Mouse (Mus musculus) hindbrain, postnatal 0 days (tissue): ENCODE data around the gene Fam196b. TPM values are rescaled to one million over a fixed set of nuclear protein-coding genes. Genes with fewer than 3 reads are reported as not detected.
A peak's percentile ranks its signal among the peaks of the same experiment; 100 is the strongest.

Source experiments
- ATAC-seq: fragments of 200-750 bp; cut with Nextera tagmentation; 2 replicates; pipeline ENCODE4 v1.8.0; 2017; ENCODE audit warnings: mild to moderate bottlenecking, moderate TSS enrichment, moderate library complexity
- DNase-seq: peaks from one replicate; pipeline ENCODE4 v3.0.0-alpha.2; 2015; ENCODE audit warnings: low spot score
- H3K27ac ChIP-seq: fragments of 300-500 bp; sonication (generic); 2 replicates; pipeline ENCODE4 v1.5.1; 2014; ENCODE audit warnings: mild to moderate bottlenecking
- H3K27me3 ChIP-seq: fragments of 300-500 bp; sonication (generic); 2 replicates; pipeline ENCODE4 v1.6.1; 2014; ENCODE audit warnings: low read length, mixed read lengths; ENCODE audit not compliant: insufficient read depth
- H3K36me3 ChIP-seq: fragments of 300-500 bp; sonication (generic); 2 replicates; pipeline ENCODE4 v1.6.1; 2014; ENCODE audit warnings: low read length, mixed read lengths; ENCODE audit not compliant: insufficient read depth
- H3K4me1 ChIP-seq: fragments of 300-500 bp; sonication (generic); 2 replicates; pipeline ENCODE4 v1.6.1; 2014; ENCODE audit warnings: antibody characterized with exemption, low read length, mixed read lengths; ENCODE audit not compliant: insufficient read depth
- H3K4me2 ChIP-seq: fragments of 300-500 bp; sonication (generic); 2 replicates; pipeline ENCODE4 v1.6.1; 2014; ENCODE audit warnings: low read depth, mild to moderate bottlenecking, low read length, moderate library complexity, mixed read lengths
- H3K4me3 ChIP-seq: fragments of 300-500 bp; sonication (generic); 2 replicates; pipeline ENCODE4 v1.5.1; 2014; ENCODE audit warnings: low read length
- H3K9ac ChIP-seq: fragments of 300-500 bp; sonication (generic); replicated peaks from 2 replicates; pipeline ENCODE4 v1.6.1; 2014; ENCODE audit warnings: mild to moderate bottlenecking, low read length, moderate library complexity, mixed read lengths
- H3K9me3 ChIP-seq: fragments of 300-500 bp; sonication (generic); 2 replicates; pipeline ENCODE4 v1.6.1; 2016; ENCODE audit warnings: low read length, mixed read lengths
- CTCF ChIP-seq: IDR thresholded peaks from 2 replicates; pipeline ENCODE4 v1.5.1; 2016; ENCODE audit warnings: antibody characterized with exemption, control low read depth, low read depth
- WGBS: fragments of 180-500 bp; shearing (Covaris S2); extraction: QIAGEN DNeasy Blood & Tissue Kit; methylation state at CpG from one replicate; pipeline ENCODE4 v1.1.7; 2014; 5-methylcytosine and 5-hydroxymethylcytosine counted together
- polyA plus RNA-seq: library from polyadenylated mRNA; unstranded; fragments of >200 nt; fragmentation: Nextera tagmentation; extraction: Ambion mirVana; gene quantifications from 2 replicates; pipeline ENCODE4 v1.2.1, GENCODE M21; 2015
- total RNA-seq: library from RNA; depleted of rRNA; stranded (reverse); fragments of >200 nt; gene quantifications from 2 replicates; pipeline ENCODE4 v1.2.3, GENCODE M21; 2014; rRNA removed

The Fam196b gene
- total and polyA plus RNA-seq, 2 experiments from 2014 or later = 2.1 to 6.8 TPM

GRCm38 (mm10) chr11:34437446-34437845, 122.8 kb downstream of the Fam196b start:
- Histone ChIP-seq H3K4me1 (no peaks in the 10 kb centered on the region), H3K9ac (no peak overlapping the region), H3K4me3 (no peak overlapping the region), H3K9me3 (no peaks in the 10 kb centered on the region), H3K27ac (no peak overlapping the region), H3K36me3 (no peaks in the 10 kb centered on the region), H3K27me3 (no peaks in the 10 kb centered on the region), H3K4me2 (no peak overlapping the region)
- TF ChIP-seq CTCF = no peak
- ATAC-seq (no peak), DNase-seq (no peak)
- 73% methylated on average over 1 of the region's 1 CpGs for WGBS

GRCm38 (mm10) chr11:34438429-34438828, 123.8 kb downstream of the Fam196b start:
- TF ChIP-seq CTCF = no peak
- ATAC-seq = no peak
- Histone ChIP-seq H3K27me3 (no peaks in the 10 kb centered on the region), H3K4me2 (no peak overlapping the region), H3K9me3 (no peaks in the 10 kb centered on the region), H3K36me3 (no peaks in the 10 kb centered on the region), H3K4me3 (no peak overlapping the region), H3K9ac (no peak overlapping the region), H3K27ac (no peak overlapping the region), H3K4me1 (no peaks in the 10 kb centered on the region)
- DNase-seq = no peak
- 65% methylated on average over 2 of the region's 2 CpGs for WGBS

- Histone ChIP-seq H3K27ac (no peak overlapping the region), H3K4me3 (no peak overlapping the region), H3K36me3 (no peaks in the 10 kb centered on the region), H3K4me1 (no peaks in the 10 kb centered on the region), H3K27me3 (no peaks in the 10 kb centered on the region), H3K9ac (no peak overlapping the region), H3K9me3 (no peaks in the 10 kb centered on the region), H3K4me2 (no peak overlapping the region)
- TF ChIP-seq CTCF = no peak
- 51% methylated on average over 4 of the region's 4 CpGs for WGBS
- DNase-seq = peak; percentile 43
- no peak for ATAC-seq
Observed at GRCm38 (mm10) chr11:34447891-34448290, 133.3 kb downstream of the Fam196b start.

DNA sequence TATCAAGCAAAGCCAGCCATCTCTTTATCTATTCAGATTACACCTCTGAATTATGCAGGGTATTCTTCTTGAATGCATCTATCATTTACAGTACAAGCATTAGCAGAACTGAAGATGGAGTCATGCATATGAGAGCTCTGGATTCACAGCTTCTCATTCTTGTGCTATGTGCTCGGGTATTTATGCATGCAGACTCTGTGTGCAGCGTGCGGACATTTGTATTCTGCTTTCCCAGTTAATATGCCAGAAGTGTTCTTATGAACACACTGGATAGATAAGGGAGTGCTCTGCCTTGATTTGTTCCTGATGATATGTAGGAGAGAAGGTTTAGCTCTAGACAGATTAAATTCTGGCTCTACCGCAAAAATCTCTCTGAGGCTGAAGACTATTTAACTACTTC, 135.3 kb downstream of the Fam196b start:
- H3K27me3 ChIP-seq = no peaks in the 10 kb centered on the region
- no peak for ATAC-seq

GRCm38 (mm10) chr11:34467056-34467455, 152.4 kb downstream of the Fam196b start:
- Histone ChIP-seq H3K4me1 (no peaks in the 10 kb centered on the region), H3K27ac (no peak overlapping the region), H3K36me3 (no peaks in the 10 kb centered on the region), H3K27me3 (no peaks in the 10 kb centered on the region), H3K4me3 (no peak overlapping the region), H3K4me2 (no peak overlapping the region), H3K9me3 (no peaks in the 10 kb centered on the region), H3K9ac (no peak overlapping the region)
- no peak for DNase-seq
- no peak for ATAC-seq
- no peak for TF ChIP-seq CTCF
- WGBS = 45% methylated on average over 1 of the region's 1 CpGs

More for the DNA sequence above, 135.3 kb downstream of the Fam196b start:
- Histone ChIP-seq H3K36me3 (no peaks in the 10 kb centered on the region), H3K9me3 (no peaks in the 10 kb centered on the region), H3K27ac (no peak overlapping the region), H3K9ac (no peak overlapping the region), H3K4me2 (no peak overlapping the region), H3K4me3 (no peak overlapping the region), H3K4me1 (no peaks in the 10 kb centered on the region)
- 78% methylated on average over 4 of the region's 4 CpGs for WGBS
- TF ChIP-seq CTCF = no peak
- no peak for DNase-seq

DNA sequence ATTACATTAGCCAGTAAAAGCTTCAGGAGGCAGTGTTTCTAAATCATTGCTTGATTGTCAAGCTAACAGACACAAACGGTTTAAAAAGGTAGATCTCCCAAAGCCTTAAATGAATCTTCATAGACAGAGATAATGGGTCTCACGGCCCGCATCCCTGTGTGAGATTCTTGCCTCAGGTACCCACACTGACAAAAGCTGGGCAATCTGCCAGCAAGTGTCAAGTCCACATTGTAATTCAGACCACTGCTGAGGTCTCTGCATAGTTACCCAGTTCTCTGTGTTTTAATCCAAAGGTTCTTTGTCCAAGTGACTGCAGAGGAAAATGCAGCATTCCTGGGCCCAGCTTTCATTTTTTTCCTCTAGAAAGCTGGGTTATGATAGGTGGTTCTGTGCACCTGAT, 153.9 kb downstream of the Fam196b start:
- peak; percentile 63 for DNase-seq
- WGBS = 32% methylated on average over 3 of the region's 3 CpGs

GRCm38 (mm10) chr11:34469792-34470191, 155.2 kb downstream of the Fam196b start:
- no peak for TF ChIP-seq CTCF
- no peak for ATAC-seq
- H3K4me2 ChIP-seq = no peak overlapping the region
- no peaks in the 10 kb centered on the region for H3K36me3 ChIP-seq
- no peaks in the 10 kb centered on the region for H3K27me3 ChIP-seq
- H3K9ac ChIP-seq = no peak overlapping the region
- H3K4me1 ChIP-seq = no peaks in the 10 kb centered on the region
- H3K9me3 ChIP-seq = no peaks in the 10 kb centered on the region
- no peak overlapping the region for H3K27ac ChIP-seq
- WGBS = 33% methylated on average over 2 of the region's 2 CpGs
- no peak overlapping the region for H3K4me3 ChIP-seq
- DNase-seq = peak; percentile 12

More for the DNA sequence above, 153.9 kb downstream of the Fam196b start:
- H3K36me3 ChIP-seq = no peaks in the 10 kb centered on the region
- no peak overlapping the region for H3K9ac ChIP-seq
- ATAC-seq = no peak; the same call in 1 of the 2 replicates
- TF ChIP-seq CTCF = no peak
- no peak overlapping the region for H3K27ac ChIP-seq
- no peaks in the 10 kb centered on the region for H3K4me1 ChIP-seq
- no peaks in the 10 kb centered on the region for H3K27me3 ChIP-seq
- H3K4me2 ChIP-seq = no peak overlapping the region
- H3K9me3 ChIP-seq = no peaks in the 10 kb centered on the region
- no peak overlapping the region for H3K4me3 ChIP-seq

Other genes with a start within 250 kb of the Fam196b start
- 0.78 TPM in 1 of 2 replicates, not detected in the other for gene 4930469K13Rik, start 216.3 kb upstream of the Fam196b start, total RNA-seq
- 3.6 and 5.2 TPM in 2 replicates for gene 4930469K13Rik, start 216.3 kb upstream of the Fam196b start, polyA plus RNA-seq
- gene Foxi1, start 106.7 kb upstream of the Fam196b start, total RNA-seq = not detected in 2 replicates
- gene Foxi1, start 106.7 kb upstream of the Fam196b start, polyA plus RNA-seq = not detected in 2 replicates